Mouse (Mus musculus) heart, adult 9 months (tissue): ENCODE data around the gene Met.

Experiments
- DNase-seq, 2 experiments: peaks; one replicate each; pipeline ENCODE4 v3.0.0; 2022; ENCODE audit warnings: low spot score in 2 of 2

Gene Met

GRCm38 (mm10) chr6:17463434-17464280 is at the start of gene Met:
Gene Met, plus strand, starts transcription at chr6:17463800.
- peak; percentile 5 to 7 for DNase-seq

GRCm38 (mm10) chr6:17418226-17418625 is 45.4 kb upstream of the Met start:
- DNase-seq: no peak

GRCm38 (mm10) chr6:17422432-17422831 is 41.2 kb upstream of the Met start:
- no peak for DNase-seq

DNA sequence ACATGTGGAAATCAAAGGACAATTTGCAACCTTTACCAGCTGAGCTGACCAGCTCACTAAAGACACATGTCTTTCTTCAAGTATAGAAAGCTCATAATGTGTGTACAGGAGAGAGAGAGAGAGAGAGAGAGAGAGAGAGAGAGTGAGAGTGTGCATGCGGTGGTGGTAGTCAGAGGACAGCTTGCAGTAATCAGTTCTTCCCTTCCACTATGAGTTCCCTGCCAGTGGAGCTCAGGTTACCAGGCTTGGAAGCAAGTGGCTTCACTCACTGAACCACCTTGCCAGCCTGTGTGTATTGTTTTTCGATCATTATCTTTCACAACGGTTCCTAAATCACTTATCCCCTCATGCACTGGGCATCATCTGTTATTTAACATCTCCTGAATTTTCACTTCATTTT is 34.6 kb upstream of the Met start:
- no peak for DNase-seq

DNA sequence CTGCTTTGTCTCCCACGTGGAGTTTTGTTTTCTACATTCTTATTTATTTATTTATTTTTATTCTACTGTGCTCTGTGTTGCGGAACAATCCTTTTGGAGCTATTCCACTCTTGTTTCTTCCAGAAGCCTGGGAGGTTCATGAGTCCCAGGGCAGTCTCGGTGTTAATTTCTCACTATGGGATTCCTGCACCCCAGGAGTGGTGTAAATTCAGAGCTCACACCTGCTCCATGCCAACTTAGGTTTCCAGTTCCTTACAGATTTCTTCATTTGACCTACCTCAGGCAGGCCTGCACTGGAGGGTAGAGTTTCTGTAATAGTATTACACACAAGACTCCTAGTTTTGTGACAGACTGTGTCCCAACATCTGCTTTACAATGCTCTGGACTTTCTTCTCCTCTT is 34.0 kb upstream of the Met start:
- DNase-seq: no peak

GRCm38 (mm10) chr6:17443311-17443710 is 20.3 kb upstream of the Met start:
- DNase-seq: no peak

DNA sequence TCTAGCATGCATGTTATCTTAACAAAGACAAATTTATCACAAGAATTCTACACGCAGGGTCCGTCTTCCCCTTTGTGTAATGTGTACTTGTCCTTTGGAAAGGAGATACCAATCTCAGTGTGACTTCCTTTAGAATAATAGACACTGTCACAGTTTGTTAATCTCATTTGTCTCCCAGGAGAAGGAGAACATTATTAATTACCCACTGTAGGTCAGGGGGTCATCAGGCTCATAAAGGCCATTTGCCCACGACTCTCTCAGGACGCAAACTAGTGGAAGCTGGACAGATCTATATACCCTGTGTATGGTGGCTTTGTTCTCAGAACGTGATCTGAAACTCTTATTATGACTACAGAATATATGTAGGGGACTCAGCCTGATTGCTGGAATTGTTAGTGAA is 12.3 kb upstream of the Met start:
- no peak for DNase-seq

DNA sequence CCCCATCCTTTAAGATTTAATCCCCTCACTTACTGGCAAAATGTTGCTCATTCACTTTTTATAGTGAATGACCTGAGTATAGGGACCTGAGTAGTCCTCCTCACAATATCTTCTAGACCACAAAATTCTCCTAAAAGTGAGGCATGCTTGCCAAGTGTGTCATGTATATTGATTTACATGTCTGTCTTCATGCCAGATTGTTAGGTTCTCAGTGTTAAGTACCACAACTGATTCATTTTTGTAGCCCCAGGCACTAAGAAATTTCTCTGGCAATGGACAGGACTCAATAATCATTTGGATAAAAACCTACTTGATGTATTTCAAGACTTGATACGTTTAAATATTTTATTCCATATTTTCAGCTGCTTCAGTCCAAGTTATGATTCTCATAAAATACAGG is 8.5 kb upstream of the Met start:
- no peak for DNase-seq

DNA sequence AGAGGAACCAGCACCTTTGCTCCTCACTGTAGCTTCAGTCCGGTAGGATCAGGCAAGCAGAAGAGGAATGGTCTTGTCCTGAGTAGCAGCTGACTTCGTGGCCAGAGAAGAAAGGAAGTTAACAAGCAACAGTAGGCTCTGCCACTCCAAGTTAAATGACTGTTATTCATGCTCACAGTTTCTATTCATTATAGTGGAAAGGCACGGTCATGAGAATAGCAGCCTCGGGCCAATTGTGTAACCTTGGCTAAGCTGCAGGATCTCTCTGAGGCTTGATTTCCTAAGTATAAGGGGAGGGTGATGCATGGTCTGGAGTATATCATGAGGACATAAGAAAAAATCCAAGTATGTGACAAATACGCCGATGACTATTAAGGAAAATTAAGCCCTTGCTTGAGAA is 4.0 kb upstream of the Met start:
- no peak for DNase-seq

GRCm38 (mm10) chr6:17461435-17461834 is 2.2 kb upstream of the Met start:
- no peak for DNase-seq

DNA sequence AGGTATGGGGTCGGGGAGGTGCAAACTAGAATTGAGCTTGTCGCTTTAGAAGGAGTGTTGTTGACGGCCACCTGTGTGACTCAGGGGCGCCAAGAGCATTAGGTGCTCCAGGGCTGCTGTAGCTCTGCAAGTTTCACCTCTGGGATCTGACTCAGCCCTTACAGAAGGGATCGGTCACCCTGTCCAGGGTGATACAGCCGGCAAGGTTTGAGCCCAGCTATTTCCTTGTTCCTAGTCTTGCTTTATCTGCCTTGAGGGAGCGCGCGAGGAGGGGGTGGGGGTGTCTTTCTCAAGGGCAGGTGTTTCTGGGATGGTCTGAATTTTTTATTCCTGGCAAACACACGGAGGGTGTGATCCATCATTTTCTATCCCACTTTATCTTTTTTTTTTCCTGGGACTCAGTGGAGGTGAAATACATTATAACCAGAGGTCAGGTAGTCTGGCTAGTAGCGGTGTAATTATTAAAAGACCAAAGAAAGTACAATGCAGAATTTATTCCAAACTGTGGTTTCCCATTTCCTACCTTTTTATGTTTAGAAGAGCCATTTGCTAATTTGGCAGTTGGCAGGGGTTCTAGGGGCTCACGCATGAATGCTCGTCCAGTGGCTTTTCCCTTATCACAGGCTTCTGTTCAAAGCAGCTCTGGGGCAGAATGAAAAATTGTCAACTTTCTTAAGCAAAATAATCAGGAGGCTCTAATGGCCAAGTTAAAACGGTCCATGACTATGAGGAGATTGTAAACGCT is 853 bp downstream of the Met start:
- DNase-seq: no peak

DNA sequence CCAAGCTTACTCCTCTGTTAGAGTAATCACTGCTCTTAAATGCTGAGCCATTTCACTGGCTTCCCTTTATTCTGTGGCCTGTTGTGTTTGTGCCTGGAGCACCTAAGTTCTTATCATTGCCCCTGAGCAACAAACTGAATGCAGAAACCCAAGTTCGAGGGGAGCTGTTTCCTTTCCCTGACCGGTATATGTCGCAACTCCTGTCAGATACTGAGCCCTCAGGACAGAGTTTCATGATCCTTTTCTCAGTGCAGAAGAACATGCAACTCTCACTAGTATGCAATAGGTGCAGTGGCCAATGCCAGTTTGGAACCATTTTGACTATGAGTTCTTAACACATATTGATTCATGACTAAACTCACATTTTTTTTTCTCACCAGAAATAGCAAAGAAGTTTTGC is 2.9 kb downstream of the Met start:
- no peak for DNase-seq

- DNase-seq: no peak
These were observed 5.4 kb downstream of the Met start for GRCm38 (mm10) chr6:17468993-17469392.

GRCm38 (mm10) chr6:17473128-17473527 is 9.5 kb downstream of the Met start:
- DNase-seq: no peak

GRCm38 (mm10) chr6:17477823-17478222 is 14.2 kb downstream of the Met start:
- DNase-seq: no peak

DNA sequence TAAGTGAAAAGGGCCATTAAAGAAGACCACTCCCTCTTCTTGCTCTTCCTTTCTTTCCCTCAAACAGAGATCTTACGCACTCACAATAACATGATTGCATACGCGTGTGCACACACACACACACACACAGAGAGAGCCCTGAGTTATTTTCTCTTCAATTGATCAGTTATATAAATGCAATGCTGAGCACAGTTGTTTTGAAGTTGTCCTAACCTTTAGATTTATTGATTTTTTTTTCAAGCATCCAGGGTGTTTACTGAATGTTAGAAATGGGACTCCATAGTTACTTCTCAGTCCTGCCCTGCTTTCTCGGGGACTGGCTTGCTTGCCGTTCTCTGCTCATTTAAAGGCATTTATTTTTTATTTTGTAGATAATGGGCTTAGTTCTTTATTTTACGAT is 14.7 kb downstream of the Met start:
- DNase-seq: no peak

GRCm38 (mm10) chr6:17478838-17479570 is 15.4 kb downstream of the Met start:
- DNase-seq: no peak

- DNase-seq: no peak
These were observed 17.5 kb downstream of the Met start for GRCm38 (mm10) chr6:17481068-17481467.

GRCm38 (mm10) chr6:17485244-17485643 is 21.6 kb downstream of the Met start:
- no peak for DNase-seq

GRCm38 (mm10) chr6:17485782-17486181 is 22.2 kb downstream of the Met start:
- DNase-seq: no peak

- DNase-seq: no peak
These were observed 24.8 kb downstream of the Met start for GRCm38 (mm10) chr6:17488291-17488817.

GRCm38 (mm10) chr6:17490786-17491185 is 27.2 kb downstream of the Met start:
- no peak for DNase-seq
